Mouse (Mus musculus) neural tube, embryonic 15.5 days (tissue): ENCODE results near the gene Morc1. TPM values are rescaled to one million over a fixed set of nuclear protein-coding genes. Genes with fewer than 3 reads are reported as not detected.

Experiments
- ATAC-seq: fragments of 200-750 bp; cut with Nextera tagmentation; 2 replicates; pipeline ENCODE4 v1.8.0; 2017; ENCODE audit warnings: mild to moderate bottlenecking, moderate TSS enrichment, moderate library complexity; ENCODE audit not compliant: low FRiP score
- H3K27ac ChIP-seq: fragments of 300-500 bp; sonication (generic); replicated peaks from 2 replicates; pipeline ENCODE4 v1.5.1; 2015; ENCODE audit warnings: mild to moderate bottlenecking, inconsistent platforms
- H3K27me3 ChIP-seq: fragments of 300-500 bp; sonication (generic); replicated peaks from 2 replicates; pipeline ENCODE4 v1.6.1; 2015; ENCODE audit warnings: inconsistent platforms
- H3K36me3 ChIP-seq: fragments of 300-500 bp; sonication (generic); 2 replicates; pipeline ENCODE4 v1.6.1; 2015; ENCODE audit warnings: inconsistent platforms
- H3K4me1 ChIP-seq: fragments of 300-500 bp; sonication (generic); 2 replicates; pipeline ENCODE4 v1.6.1; 2015; ENCODE audit warnings: inconsistent platforms
- H3K4me2 ChIP-seq: fragments of 300-500 bp; sonication (generic); 2 replicates; pipeline ENCODE4 v1.6.1; 2015; ENCODE audit warnings: inconsistent platforms, mild to moderate bottlenecking, moderate library complexity
- H3K4me3 ChIP-seq: fragments of 300-500 bp; sonication (generic); replicated peaks from 2 replicates; pipeline ENCODE4 v1.5.1; 2015; ENCODE audit warnings: mild to moderate bottlenecking, inconsistent platforms
- H3K9ac ChIP-seq: fragments of 300-500 bp; sonication (generic); replicated peaks from 2 replicates; pipeline ENCODE4 v1.6.1; 2015; ENCODE audit warnings: mild to moderate bottlenecking, inconsistent platforms
- H3K9me3 ChIP-seq: fragments of 300-500 bp; sonication (generic); replicated peaks from 2 replicates; pipeline ENCODE4 v1.6.1; 2016; ENCODE audit warnings: inconsistent platforms
- WGBS: fragments of 180-500 bp; shearing (Covaris S2); methylation state at CpG from one replicate; pipeline ENCODE4 v1.1.7; 2015; ENCODE audit warnings: mixed read lengths; 5-methylcytosine and 5-hydroxymethylcytosine counted together
- polyA plus RNA-seq: library from polyadenylated mRNA; unstranded; fragments of >200 nt; fragmentation: Nextera tagmentation; extraction: Ambion mirVana; gene quantifications from 2 replicates; pipeline ENCODE4 v1.2.1, GENCODE M21; 2015

Gene Morc1
- polyA plus RNA-seq, 1 experiment from 2014 or later, result 0.14 TPM

- H3K4me2 ChIP-seq, result no peak overlapping the region
- WGBS, result 72% methylated on average over 4 of the region's 4 CpGs
- no peaks in the 10 kb centered on the region for H3K9me3 ChIP-seq
- ATAC-seq, result no peak
- H3K27ac ChIP-seq, result no peak overlapping the region
- H3K36me3 ChIP-seq, result no peaks in the 10 kb centered on the region
- H3K27me3 ChIP-seq, result no peaks in the 10 kb centered on the region
- H3K4me3 ChIP-seq, result no peak overlapping the region
- H3K4me1 ChIP-seq, result no peaks in the 10 kb centered on the region
- no peak overlapping the region for H3K9ac ChIP-seq
Observed at GRCm38 (mm10) chr16:48606476-48607038, 175.5 kb downstream of the Morc1 start.

GRCm38 (mm10) chr16:48608224-48608623 is 177.2 kb downstream of the Morc1 start:
- Histone ChIP-seq H3K4me1 (no peaks in the 10 kb centered on the region), H3K27me3 (no peaks in the 10 kb centered on the region), H3K27ac (no peak overlapping the region), H3K9me3 (no peaks in the 10 kb centered on the region), H3K36me3 (no peaks in the 10 kb centered on the region), H3K4me2 (no peak overlapping the region), H3K4me3 (no peak overlapping the region), H3K9ac (no peak overlapping the region)
- 74% methylated on average over 3 of the region's 3 CpGs for WGBS
- ATAC-seq, result no peak

GRCm38 (mm10) chr16:48610866-48611265 is 179.8 kb downstream of the Morc1 start:
- H3K9ac ChIP-seq, result no peak overlapping the region
- H3K4me3 ChIP-seq, result no peak overlapping the region
- H3K27me3 ChIP-seq, result no peaks in the 10 kb centered on the region
- no peak for ATAC-seq
- no peaks in the 10 kb centered on the region for H3K9me3 ChIP-seq
- no peaks in the 10 kb centered on the region for H3K4me1 ChIP-seq
- no peaks in the 10 kb centered on the region for H3K36me3 ChIP-seq
- 70% methylated on average over 1 of the region's 1 CpGs for WGBS
- no peak overlapping the region for H3K4me2 ChIP-seq
- no peak overlapping the region for H3K27ac ChIP-seq

GRCm38 (mm10) chr16:48611436-48611835 is 180.4 kb downstream of the Morc1 start:
- H3K4me1 ChIP-seq, result no peaks in the 10 kb centered on the region
- H3K36me3 ChIP-seq, result no peaks in the 10 kb centered on the region
- H3K4me3 ChIP-seq, result no peak overlapping the region
- WGBS, result 92% methylated on average over 2 of the region's 2 CpGs
- no peak overlapping the region for H3K4me2 ChIP-seq
- ATAC-seq, result no peak
- no peaks in the 10 kb centered on the region for H3K27me3 ChIP-seq
- H3K9me3 ChIP-seq, result no peaks in the 10 kb centered on the region
- H3K9ac ChIP-seq, result no peak overlapping the region
- no peak overlapping the region for H3K27ac ChIP-seq

GRCm38 (mm10) chr16:48613783-48614182 is 182.7 kb downstream of the Morc1 start:
- H3K36me3 ChIP-seq, result no peaks in the 10 kb centered on the region
- no peaks in the 10 kb centered on the region for H3K4me1 ChIP-seq
- no peaks in the 10 kb centered on the region for H3K27me3 ChIP-seq
- ATAC-seq, result no peak
- WGBS, result 56% methylated on average over 1 of the region's 1 CpGs
- no peak overlapping the region for H3K27ac ChIP-seq
- H3K9me3 ChIP-seq, result no peaks in the 10 kb centered on the region
- H3K9ac ChIP-seq, result no peak overlapping the region
- H3K4me3 ChIP-seq, result no peak overlapping the region
- H3K4me2 ChIP-seq, result no peak overlapping the region

- no peaks in the 10 kb centered on the region for H3K36me3 ChIP-seq
- ATAC-seq, result no peak
- no peaks in the 10 kb centered on the region for H3K9me3 ChIP-seq
- 58% methylated on average over 8 of the region's 8 CpGs for WGBS
- H3K4me3 ChIP-seq, result no peak overlapping the region
- H3K9ac ChIP-seq, result no peak overlapping the region
- H3K4me1 ChIP-seq, result 0 out of 2 replicates have a peak, but pooled peaks cover 3% of the 10 kb centered on the region
- H3K4me2 ChIP-seq, result no peak overlapping the region
- H3K27me3 ChIP-seq, result no peaks in the 10 kb centered on the region
- H3K27ac ChIP-seq, result no peak overlapping the region
Observed at GRCm38 (mm10) chr16:48620510-48620909, 189.5 kb downstream of the Morc1 start.

GRCm38 (mm10) chr16:48621019-48621418 is 190.0 kb downstream of the Morc1 start:
- H3K4me1 ChIP-seq, result 0 out of 2 replicates have a peak, but pooled peaks cover 3% of the 10 kb centered on the region
- H3K9ac ChIP-seq, result no peak overlapping the region
- no peak overlapping the region for H3K4me3 ChIP-seq
- no peaks in the 10 kb centered on the region for H3K27me3 ChIP-seq
- 57% methylated on average over 2 of the region's 2 CpGs for WGBS
- H3K4me2 ChIP-seq, result no peak overlapping the region
- ATAC-seq, result no peak
- H3K36me3 ChIP-seq, result no peaks in the 10 kb centered on the region
- no peaks in the 10 kb centered on the region for H3K9me3 ChIP-seq
- H3K27ac ChIP-seq, result no peak overlapping the region

- H3K9me3 ChIP-seq, result no peaks in the 10 kb centered on the region
- 0 out of 2 replicates have a peak, but pooled peaks cover 3% of the 10 kb centered on the region for H3K4me1 ChIP-seq
- H3K27me3 ChIP-seq, result no peaks in the 10 kb centered on the region
- H3K9ac ChIP-seq, result no peak overlapping the region
- 79% methylated on average over 1 of the region's 1 CpGs for WGBS
- no peaks in the 10 kb centered on the region for H3K36me3 ChIP-seq
- H3K27ac ChIP-seq, result no peak overlapping the region
- no peak overlapping the region for H3K4me2 ChIP-seq
- H3K4me3 ChIP-seq, result no peak overlapping the region
- no peak for ATAC-seq
Observed at GRCm38 (mm10) chr16:48623447-48623846, 192.4 kb downstream of the Morc1 start.

GRCm38 (mm10) chr16:48626186-48626585 is 195.1 kb downstream of the Morc1 start:
- Histone ChIP-seq H3K4me2 (no peak overlapping the region), H3K9me3 (no peaks in the 10 kb centered on the region), H3K27me3 (no peaks in the 10 kb centered on the region), H3K36me3 (no peaks in the 10 kb centered on the region), H3K4me1 (no peaks in the 10 kb centered on the region), H3K4me3 (no peak overlapping the region), H3K9ac (no peak overlapping the region), H3K27ac (no peak overlapping the region)
- ATAC-seq, result no peak
- WGBS, result 68% methylated on average over 3 of the region's 3 CpGs

- Histone ChIP-seq H3K27me3 (no peaks in the 10 kb centered on the region), H3K9ac (no peak overlapping the region), H3K27ac (no peak overlapping the region), H3K9me3 (no peaks in the 10 kb centered on the region), H3K4me1 (no peaks in the 10 kb centered on the region), H3K36me3 (no peaks in the 10 kb centered on the region), H3K4me2 (no peak overlapping the region), H3K4me3 (no peak overlapping the region)
- ATAC-seq, result no peak
- 96% methylated on average over 3 of the region's 3 CpGs for WGBS
Observed at GRCm38 (mm10) chr16:48627296-48627695, 196.3 kb downstream of the Morc1 start.

GRCm38 (mm10) chr16:48629710-48630109 is 198.7 kb downstream of the Morc1 start:
- ATAC-seq, result no peak
- WGBS, result 90% methylated on average over 5 of the region's 5 CpGs
- Histone ChIP-seq H3K36me3 (no peaks in the 10 kb centered on the region), H3K9ac (no peak overlapping the region), H3K27me3 (no peaks in the 10 kb centered on the region), H3K27ac (no peak overlapping the region), H3K4me3 (no peak overlapping the region), H3K4me1 (no peaks in the 10 kb centered on the region), H3K9me3 (no peaks in the 10 kb centered on the region), H3K4me2 (no peak overlapping the region)

- H3K4me2 ChIP-seq, result no peak overlapping the region
- H3K36me3 ChIP-seq, result no peaks in the 10 kb centered on the region
- no peaks in the 10 kb centered on the region for H3K4me1 ChIP-seq
- 38% methylated on average over 8 of the region's 8 CpGs for WGBS
- H3K27ac ChIP-seq, result no peak overlapping the region
- no peak overlapping the region for H3K4me3 ChIP-seq
- H3K9me3 ChIP-seq, result no peaks in the 10 kb centered on the region
- no peaks in the 10 kb centered on the region for H3K27me3 ChIP-seq
- ATAC-seq, result no peak
- no peak overlapping the region for H3K9ac ChIP-seq
Observed at GRCm38 (mm10) chr16:48630466-48630865, 199.4 kb downstream of the Morc1 start.

GRCm38 (mm10) chr16:48632351-48632750 is 201.3 kb downstream of the Morc1 start:
- Histone ChIP-seq H3K4me2 (no peak overlapping the region), H3K4me3 (no peak overlapping the region), H3K4me1 (no peaks in the 10 kb centered on the region), H3K36me3 (no peaks in the 10 kb centered on the region), H3K9ac (no peak overlapping the region), H3K27me3 (no peaks in the 10 kb centered on the region), H3K9me3 (no peaks in the 10 kb centered on the region), H3K27ac (no peak overlapping the region)
- no peak for ATAC-seq
- 95% methylated on average over 6 of the region's 6 CpGs for WGBS
